Mouse (Mus musculus) neural tube, embryonic 14.5 days (tissue): ENCODE data around the gene B4galnt3. TPM values are rescaled to one million over a fixed set of nuclear protein-coding genes. Genes with fewer than 3 reads are reported as not detected.

Source experiments
- ATAC-seq: fragments of 200-750 bp; cut with Nextera tagmentation; 2 replicates; pipeline ENCODE4 v1.8.0; 2017; ENCODE audit warnings: low read depth, mild to moderate bottlenecking, moderate TSS enrichment, moderate library complexity
- H3K27ac ChIP-seq: fragments of 300-500 bp; sonication (generic); 2 replicates; pipeline ENCODE4 v1.5.1; 2014; ENCODE audit warnings: low read depth, mild to moderate bottlenecking, control low read depth, low read length, moderate library complexity, mixed read lengths
- H3K27me3 ChIP-seq: fragments of 300-500 bp; sonication (generic); 2 replicates; pipeline ENCODE4 v1.6.1; 2014; ENCODE audit warnings: low read length; ENCODE audit not compliant: control insufficient read depth, insufficient read depth
- H3K36me3 ChIP-seq: fragments of 300-500 bp; sonication (generic); 2 replicates; pipeline ENCODE4 v1.6.1; 2014; ENCODE audit warnings: low read length, mixed read lengths; ENCODE audit not compliant: control insufficient read depth, insufficient read depth
- H3K4me1 ChIP-seq: fragments of 300-500 bp; sonication (generic); 2 replicates; pipeline ENCODE4 v1.6.1; 2014; ENCODE audit warnings: low read length; ENCODE audit not compliant: control insufficient read depth, insufficient read depth
- H3K4me2 ChIP-seq: fragments of 300-500 bp; sonication (generic); 2 replicates; pipeline ENCODE4 v1.6.1; 2014; ENCODE audit warnings: mild to moderate bottlenecking, low read depth, low read length, control low read depth
- H3K4me3 ChIP-seq: fragments of 300-500 bp; sonication (generic); 2 replicates; pipeline ENCODE4 v1.5.1; 2014; ENCODE audit warnings: low read depth, low read length, control low read depth, mixed read lengths
- H3K9ac ChIP-seq: fragments of 300-500 bp; sonication (generic); replicated peaks from 2 replicates; pipeline ENCODE4 v1.6.1; 2014; ENCODE audit warnings: low read depth, mild to moderate bottlenecking, control low read depth, low read length, mixed read lengths
- H3K9me3 ChIP-seq: fragments of 300-500 bp; sonication (generic); 2 replicates; pipeline ENCODE4 v1.6.1; 2016; ENCODE audit warnings: low read length; ENCODE audit not compliant: control insufficient read depth
- WGBS: fragments of 180-500 bp; shearing (Covaris S2); extraction: QIAGEN DNeasy Blood & Tissue Kit; methylation state at CpG from one replicate; pipeline ENCODE4 v1.1.7; 2014; 5-methylcytosine and 5-hydroxymethylcytosine counted together
- polyA plus RNA-seq: library from polyadenylated mRNA; unstranded; fragments of >200 nt; fragmentation: Nextera tagmentation; extraction: Ambion mirVana; gene quantifications from 2 replicates; pipeline ENCODE4 v1.2.1, GENCODE M21; 2014

The B4galnt3 gene
- polyA plus RNA-seq, 1 experiment from 2014 or later: 0.09 TPM

- ATAC-seq: no peak
- Histone ChIP-seq H3K27ac (no peak overlapping the region), H3K9me3 (no peaks in the 10 kb centered on the region), H3K36me3 (no peaks in the 10 kb centered on the region), H3K4me2 (no peak overlapping the region), H3K27me3 (no peaks in the 10 kb centered on the region), H3K4me3 (no peak overlapping the region), H3K4me1 (no peaks in the 10 kb centered on the region), H3K9ac (no peak overlapping the region)
- WGBS: 93% methylated on average over 12 of the region's 12 CpGs
These were observed 52.9 kb downstream of the B4galnt3 start for GRCm38 (mm10) chr6:120241453-120241852.

GRCm38 (mm10) chr6:120240461-120240860 lies 53.9 kb downstream of the B4galnt3 start:
- no peaks in the 10 kb centered on the region for H3K36me3 ChIP-seq
- no peaks in the 10 kb centered on the region for H3K4me1 ChIP-seq
- H3K9ac ChIP-seq: no peak overlapping the region
- no peaks in the 10 kb centered on the region for H3K9me3 ChIP-seq
- ATAC-seq: no peak
- H3K4me3 ChIP-seq: no peak overlapping the region
- 85% methylated on average over 5 of the region's 5 CpGs for WGBS
- H3K4me2 ChIP-seq: no peak overlapping the region
- H3K27ac ChIP-seq: no peak overlapping the region
- no peaks in the 10 kb centered on the region for H3K27me3 ChIP-seq

GRCm38 (mm10) chr6:120235874-120236273 lies 58.5 kb downstream of the B4galnt3 start:
- 53% methylated on average over 7 of the region's 7 CpGs for WGBS
- Histone ChIP-seq H3K4me2 (no peak overlapping the region), H3K36me3 (no peaks in the 10 kb centered on the region), H3K9me3 (no peaks in the 10 kb centered on the region), H3K9ac (no peak overlapping the region), H3K27ac (no peak overlapping the region), H3K4me1 (no peaks in the 10 kb centered on the region), H3K27me3 (no peaks in the 10 kb centered on the region), H3K4me3 (no peak overlapping the region)
- ATAC-seq: no peak

GRCm38 (mm10) chr6:120232885-120233284 lies 61.5 kb downstream of the B4galnt3 start:
- no peak overlapping the region for H3K4me3 ChIP-seq
- H3K36me3 ChIP-seq: no peaks in the 10 kb centered on the region
- H3K9me3 ChIP-seq: no peaks in the 10 kb centered on the region
- no peak overlapping the region for H3K4me2 ChIP-seq
- WGBS: 94% methylated on average over 6 of the region's 6 CpGs
- no peak overlapping the region for H3K9ac ChIP-seq
- H3K27me3 ChIP-seq: no peaks in the 10 kb centered on the region
- H3K4me1 ChIP-seq: no peaks in the 10 kb centered on the region
- no peak for ATAC-seq
- H3K27ac ChIP-seq: no peak overlapping the region

GRCm38 (mm10) chr6:120230441-120230840 lies 63.9 kb downstream of the B4galnt3 start:
- Histone ChIP-seq H3K4me3 (no peak overlapping the region), H3K4me2 (no peak overlapping the region), H3K27me3 (no peaks in the 10 kb centered on the region), H3K36me3 (no peaks in the 10 kb centered on the region), H3K9ac (no peak overlapping the region), H3K9me3 (no peaks in the 10 kb centered on the region), H3K4me1 (no peaks in the 10 kb centered on the region), H3K27ac (no peak overlapping the region)
- 14% methylated on average over 1 of the region's 1 CpGs for WGBS
- no peak for ATAC-seq

- Histone ChIP-seq H3K4me2 (no peak overlapping the region), H3K36me3 (no peaks in the 10 kb centered on the region), H3K9me3 (no peaks in the 10 kb centered on the region), H3K27ac (no peak overlapping the region), H3K9ac (no peak overlapping the region), H3K4me1 (no peaks in the 10 kb centered on the region), H3K4me3 (no peak overlapping the region), H3K27me3 (no peaks in the 10 kb centered on the region)
- no peak for ATAC-seq
- 54% methylated on average over 7 of the region's 7 CpGs for WGBS
These were observed 64.6 kb downstream of the B4galnt3 start for GRCm38 (mm10) chr6:120229806-120230205.

- H3K27ac ChIP-seq: no peak overlapping the region
- H3K9ac ChIP-seq: no peak overlapping the region
- no peaks in the 10 kb centered on the region for H3K4me1 ChIP-seq
- ATAC-seq: no peak
- H3K9me3 ChIP-seq: no peaks in the 10 kb centered on the region
- 90% methylated on average over 7 of the region's 7 CpGs for WGBS
- H3K27me3 ChIP-seq: no peaks in the 10 kb centered on the region
- H3K36me3 ChIP-seq: no peaks in the 10 kb centered on the region
- H3K4me2 ChIP-seq: no peak overlapping the region
- no peak overlapping the region for H3K4me3 ChIP-seq
These were observed 67.3 kb downstream of the B4galnt3 start for GRCm38 (mm10) chr6:120227068-120227467.

- Histone ChIP-seq H3K27me3 (no peaks in the 10 kb centered on the region), H3K4me1 (no peaks in the 10 kb centered on the region), H3K9me3 (no peaks in the 10 kb centered on the region), H3K4me3 (no peak overlapping the region), H3K9ac (no peak overlapping the region), H3K27ac (no peak overlapping the region), H3K4me2 (no peak overlapping the region), H3K36me3 (no peaks in the 10 kb centered on the region)
- ATAC-seq: no peak
- 56% methylated on average over 6 of the region's 6 CpGs for WGBS
These were observed 69.0 kb downstream of the B4galnt3 start for GRCm38 (mm10) chr6:120225355-120225754.

- H3K36me3 ChIP-seq: no peaks in the 10 kb centered on the region
These were observed 71.7 kb downstream of the B4galnt3 start for GRCm38 (mm10) chr6:120222669-120223068.

GRCm38 (mm10) chr6:120219281-120219680 lies 75.1 kb downstream of the B4galnt3 start:
- no peak overlapping the region for H3K4me3 ChIP-seq
- no peak overlapping the region for H3K9ac ChIP-seq
- no peak overlapping the region for H3K27ac ChIP-seq
- whole genome bisulfite sequencing: 83% methylated on average over 2 of the region's 2 CpGs
- ATAC-seq: no peak
- no peak overlapping the region for H3K4me2 ChIP-seq
- no peaks in the 10 kb centered on the region for H3K27me3 ChIP-seq
- H3K36me3 ChIP-seq: no peaks in the 10 kb centered on the region
- H3K9me3 ChIP-seq: no peaks in the 10 kb centered on the region
- no peaks in the 10 kb centered on the region for H3K4me1 ChIP-seq

More at GRCm38 (mm10) chr6:120222669-120223068, 71.7 kb downstream of the B4galnt3 start:
- Histone ChIP-seq H3K4me2 (no peak overlapping the region), H3K9ac (no peak overlapping the region), H3K4me3 (no peak overlapping the region), H3K9me3 (no peaks in the 10 kb centered on the region), H3K4me1 (no peaks in the 10 kb centered on the region), H3K27ac (no peak overlapping the region), H3K27me3 (no peaks in the 10 kb centered on the region)
- no peak for ATAC-seq
- 33% methylated on average over 6 of the region's 6 CpGs for WGBS
